Mouse (Mus musculus) lung, postnatal 10 days (tissue): ENCODE measurements at regions not wholly inside any gene's neighbourhood (a gene's known extent, or its start where the extent isn't known, plus 50 kb on each side); places are given as distances from the start of the nearest gene placed in this dataset.

ENCODE experiments used
- DNase-seq: peaks from one replicate; pipeline ENCODE4 v3.0.0; 2021

DNA sequence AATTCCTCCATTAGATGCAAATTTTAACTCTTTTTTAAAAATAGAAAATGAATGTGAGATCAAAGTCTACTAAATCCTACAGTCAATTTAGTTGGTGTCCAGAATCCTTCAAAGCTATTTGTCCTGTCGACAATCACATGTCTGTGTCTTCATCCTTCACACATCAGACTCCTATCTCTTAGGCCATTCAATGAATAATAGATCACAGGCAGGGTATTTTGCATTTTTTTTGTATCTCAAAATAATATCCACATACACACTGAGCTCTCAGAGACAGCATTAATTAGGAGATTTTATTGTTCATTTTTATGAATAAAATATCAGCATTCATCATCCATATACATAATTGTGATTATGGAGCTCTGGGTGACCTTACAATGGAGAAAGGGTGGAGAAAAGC is 427.2 kb downstream of the Hao1 start:
- DNase-seq, result no peak

DNA sequence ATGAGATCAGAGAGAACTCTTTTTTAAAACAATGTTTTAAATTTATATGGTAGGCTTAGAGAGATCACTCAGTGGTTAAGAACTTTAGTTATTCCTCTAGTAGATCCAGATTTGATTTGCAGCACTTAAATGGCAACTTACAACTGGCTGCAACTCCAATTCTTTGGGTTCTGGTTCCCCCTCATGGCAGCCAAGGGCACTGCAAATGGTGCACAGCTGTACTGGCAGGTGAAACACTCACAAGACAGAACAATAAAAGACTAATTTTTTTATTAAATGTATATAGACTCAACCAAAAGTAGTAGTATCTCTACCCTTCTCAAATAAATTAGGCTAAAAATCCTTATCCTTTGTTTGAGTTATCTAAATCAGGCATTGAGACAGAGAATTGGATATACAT is 446.9 kb downstream of the Hao1 start:
- no peak for DNase-seq

DNA sequence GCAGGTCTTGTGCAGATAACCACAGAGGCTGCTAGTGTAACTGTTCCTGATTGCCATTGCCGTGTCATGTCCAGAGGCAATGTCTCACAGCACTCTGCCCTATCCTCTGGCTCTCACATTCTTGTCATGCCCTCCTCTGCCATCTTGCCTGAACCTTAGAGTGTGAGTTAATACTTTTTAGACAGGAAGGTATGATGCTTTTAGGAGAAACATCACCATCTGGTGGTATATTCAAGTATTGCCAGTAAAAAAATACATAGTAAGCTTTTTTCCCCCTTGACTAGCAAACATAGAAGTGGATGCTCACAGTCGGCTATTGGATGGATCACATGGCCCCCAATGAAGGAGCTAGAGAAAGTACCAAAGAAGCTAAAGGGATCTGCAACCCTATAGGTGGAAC is 465.8 kb downstream of the Hao1 start:
- no peak for DNase-seq

DNA sequence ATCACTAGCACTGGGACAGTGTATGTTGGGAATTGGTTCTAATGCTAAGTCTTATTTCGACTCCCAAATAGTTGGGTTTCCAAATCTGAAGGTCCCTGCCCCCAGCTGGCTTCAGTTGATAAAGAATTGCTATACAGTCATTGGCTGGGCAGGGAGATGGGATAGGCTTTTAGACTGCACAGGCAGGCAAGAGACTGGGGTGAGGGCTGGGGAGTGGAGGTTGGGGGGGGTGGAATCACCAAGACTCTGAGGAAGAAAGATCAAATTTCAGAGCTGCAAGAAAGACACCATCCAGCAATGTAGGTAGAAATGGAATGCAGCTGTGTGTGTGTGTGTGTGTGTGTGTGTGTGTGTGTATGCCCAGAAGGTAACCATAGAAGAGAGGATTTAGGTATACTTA is 474.0 kb downstream of the Hao1 start:
- DNase-seq, result no peak

DNA sequence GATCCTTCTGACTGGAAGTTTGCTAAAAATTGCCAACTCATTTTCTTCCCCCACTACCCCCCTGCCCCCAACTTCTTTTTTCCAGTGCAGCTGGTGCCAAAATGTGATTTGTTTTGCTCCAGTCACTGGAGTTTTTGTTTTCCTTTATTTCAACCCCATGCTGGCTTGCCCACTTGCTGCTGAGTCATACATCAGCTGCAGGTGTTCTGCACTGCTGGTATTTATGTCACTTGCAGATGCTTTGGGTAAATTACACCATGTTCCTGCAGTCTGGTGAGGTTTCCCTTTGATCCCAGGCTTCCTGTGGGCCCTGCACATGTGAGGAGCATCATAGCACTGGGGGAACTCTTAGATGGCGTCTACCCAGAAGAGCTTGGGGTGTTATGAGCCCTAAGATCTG is 476.2 kb downstream of the Hao1 start:
- no peak for DNase-seq

DNA sequence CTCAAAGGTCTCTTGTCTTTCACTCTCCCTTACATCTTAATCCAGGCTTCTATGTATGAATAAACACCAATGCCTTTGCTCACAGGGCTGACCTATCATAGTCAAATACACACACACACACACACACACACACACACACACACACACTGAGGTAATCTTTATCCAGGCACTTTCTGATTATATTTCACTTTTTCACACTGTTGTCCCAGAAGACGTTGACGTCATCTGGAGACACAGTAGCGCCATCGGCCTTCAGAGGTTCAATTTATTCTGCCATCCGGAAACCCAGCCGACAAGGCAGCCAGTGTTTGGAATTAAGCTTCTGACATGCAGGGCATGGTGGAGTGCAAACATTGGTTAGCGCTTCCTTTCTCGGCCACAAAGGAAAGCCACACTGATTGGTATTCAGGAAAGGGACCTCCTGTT is 486.2 kb downstream of the Hao1 start:
- peak; percentile 5 for DNase-seq

DNA sequence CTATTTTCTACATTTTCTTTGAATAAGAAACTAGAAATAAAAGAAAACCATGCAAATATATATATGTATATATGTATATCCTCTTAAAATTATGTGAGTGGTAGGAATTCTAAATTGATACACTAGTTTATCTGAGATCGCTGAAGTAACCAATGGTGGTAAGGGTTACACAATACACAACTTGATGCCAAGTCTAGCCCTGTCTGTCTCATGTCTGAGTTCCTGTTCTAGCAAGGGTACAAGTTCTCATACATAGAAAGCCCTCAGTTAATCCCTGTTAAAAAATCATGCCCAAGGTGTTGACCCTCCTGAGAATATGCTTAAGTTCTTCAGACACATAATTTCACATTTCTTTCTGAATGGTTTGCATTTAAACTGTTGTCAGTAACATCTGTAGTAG is 486.8 kb downstream of the Hao1 start:
- DNase-seq, result no peak

DNA sequence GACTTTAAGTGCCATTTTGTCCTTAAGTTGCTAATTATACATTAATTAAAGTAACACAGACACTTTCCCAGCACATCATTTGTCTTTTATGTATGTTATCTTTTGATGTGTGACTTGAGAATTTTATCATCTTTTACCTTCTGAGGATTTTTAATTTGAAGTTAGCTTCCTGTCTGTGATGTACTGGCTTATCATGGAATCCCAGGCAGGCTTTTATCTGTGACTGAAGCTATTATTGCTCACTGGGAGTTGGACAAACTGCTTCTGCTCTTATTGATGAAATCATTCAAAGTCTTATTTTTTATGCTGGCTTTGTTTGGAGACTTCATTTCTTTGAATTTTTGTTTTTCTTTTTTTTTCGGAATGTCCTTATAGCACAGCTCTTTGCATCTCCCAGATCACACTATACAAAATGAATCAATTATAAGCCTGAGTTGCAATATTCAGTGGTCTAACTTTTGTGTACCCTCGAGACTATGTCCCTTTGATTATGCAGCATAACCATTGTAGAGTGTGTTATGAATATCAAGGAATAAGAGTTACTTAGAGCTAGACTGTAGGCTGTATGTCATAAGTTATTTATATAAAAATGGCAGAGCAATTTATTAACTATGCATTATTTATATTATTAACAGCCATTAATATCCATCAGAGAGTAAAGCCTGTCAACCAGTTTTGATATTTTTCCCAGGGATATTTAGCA is 494.1 kb downstream of the Hao1 start:
- no peak for DNase-seq

DNA sequence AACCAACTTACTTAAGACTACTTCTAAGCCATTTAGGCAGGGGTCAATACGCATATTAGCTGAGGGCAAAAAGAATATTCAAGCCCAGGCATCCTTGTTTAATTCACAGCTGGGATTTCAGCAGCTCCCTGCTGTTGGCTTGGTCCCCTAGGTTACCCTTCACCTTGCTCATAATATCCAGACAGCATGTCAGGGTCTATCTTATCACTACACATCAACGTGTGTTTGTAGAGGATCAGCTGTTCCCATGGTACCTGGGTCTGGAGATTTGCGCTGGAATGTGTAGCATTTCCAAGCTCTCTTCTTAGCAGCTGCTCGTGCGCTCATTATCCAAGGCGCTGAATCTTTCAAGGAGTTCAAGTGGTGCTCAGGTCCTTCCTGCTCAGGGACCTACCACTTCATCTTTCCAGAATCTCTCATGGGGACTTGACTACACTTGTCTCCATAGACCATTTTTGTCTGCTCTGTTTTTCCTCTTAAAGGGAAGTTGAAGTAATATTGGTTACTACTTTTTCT is 484.5 kb downstream of the Bmp2 start:
- DNase-seq, result no peak

DNA sequence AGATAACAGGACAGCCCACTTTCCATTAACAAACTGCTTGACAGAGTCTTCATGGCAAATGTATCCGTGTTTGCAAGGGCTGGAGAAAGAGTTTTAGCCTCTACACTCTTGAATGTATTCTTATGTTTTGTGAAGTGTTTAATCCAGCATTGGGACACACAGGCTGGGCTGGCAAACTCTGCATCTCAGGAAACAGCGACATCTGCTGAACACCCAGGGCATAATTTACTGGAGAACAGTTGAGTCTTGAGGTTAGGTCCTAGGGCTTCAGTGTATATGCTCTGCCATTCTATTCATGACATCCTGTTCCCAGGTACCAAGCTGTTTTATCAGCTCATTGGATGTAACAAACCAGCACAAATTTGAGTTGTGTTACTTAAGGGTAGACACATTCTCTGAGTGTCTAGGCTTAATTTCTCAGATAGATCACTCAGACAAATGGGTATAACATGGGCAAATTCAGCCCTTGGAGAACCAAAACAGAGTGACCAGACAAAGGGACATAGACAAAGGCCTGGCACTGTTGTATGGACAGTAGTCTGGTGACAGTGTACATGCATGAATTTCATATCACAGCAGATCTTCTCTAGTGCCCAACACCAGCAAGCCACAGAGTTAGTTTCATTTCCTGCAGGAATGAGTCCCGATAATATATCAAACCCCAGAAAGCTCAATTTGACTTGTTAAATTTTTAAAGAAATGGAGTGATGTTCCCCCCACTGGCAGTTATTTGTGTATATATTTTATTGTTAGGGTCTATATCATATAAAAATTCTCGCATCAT is 477.9 kb downstream of the Bmp2 start:
- DNase-seq, result peak; percentile 67

DNA sequence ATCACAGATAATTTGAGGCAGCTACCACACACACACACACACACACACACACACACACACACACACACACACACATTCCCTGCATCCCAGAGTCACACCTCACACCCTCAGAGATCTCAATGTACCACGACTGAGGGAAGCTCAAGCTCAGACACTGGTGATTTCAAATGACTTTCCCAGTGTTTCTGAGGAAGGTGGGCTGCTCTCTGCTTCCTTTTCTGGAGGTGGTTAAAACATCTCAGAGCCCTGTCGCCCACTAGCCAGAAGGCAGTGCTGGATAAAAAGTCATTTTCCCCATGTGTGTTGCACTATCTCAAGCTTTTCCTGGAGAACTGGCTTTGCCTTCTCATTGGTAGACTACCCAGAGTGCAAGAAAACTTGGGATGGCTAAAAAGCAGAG is 477.2 kb downstream of the Bmp2 start:
- no peak for DNase-seq

DNA sequence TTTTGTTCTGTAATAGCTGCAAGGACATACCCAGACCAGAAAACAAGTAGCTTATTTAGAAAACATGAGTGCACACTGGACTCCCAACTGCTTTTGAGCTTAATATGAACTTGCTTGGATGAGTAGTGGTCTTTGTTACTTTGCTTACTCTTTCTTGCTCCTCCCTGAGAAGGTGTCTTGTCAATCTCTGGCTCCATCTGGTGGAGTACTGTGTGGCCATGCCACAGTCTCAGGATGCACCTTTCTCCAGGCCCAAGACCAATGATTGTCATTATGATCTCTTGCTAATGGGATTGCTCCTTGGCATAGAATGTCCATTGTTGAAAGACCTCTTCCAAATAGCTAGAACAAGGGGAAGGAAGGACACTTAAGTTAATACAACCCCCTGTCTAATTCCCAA is 465.1 kb downstream of the Bmp2 start:
- DNase-seq, result peak; percentile 34

DNA sequence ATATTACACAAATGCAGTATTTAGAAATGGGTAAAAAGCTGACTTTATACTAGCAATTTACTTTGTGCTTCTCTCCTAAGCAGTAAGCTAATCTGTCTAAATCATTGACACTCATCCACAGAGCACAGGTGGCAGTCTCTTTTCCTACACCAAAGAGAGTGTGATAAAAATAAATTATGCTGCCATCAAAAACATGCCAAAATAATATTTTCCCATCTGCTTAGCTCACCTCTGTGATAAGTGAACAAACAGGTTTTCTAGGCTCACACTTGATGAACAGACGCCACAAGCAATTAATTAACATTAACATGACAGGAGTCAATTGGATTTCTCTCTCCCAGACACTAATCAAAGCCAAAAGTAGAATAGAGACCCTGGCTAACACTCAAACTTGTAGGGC is 451.2 kb downstream of the Bmp2 start:
- no peak for DNase-seq

DNA sequence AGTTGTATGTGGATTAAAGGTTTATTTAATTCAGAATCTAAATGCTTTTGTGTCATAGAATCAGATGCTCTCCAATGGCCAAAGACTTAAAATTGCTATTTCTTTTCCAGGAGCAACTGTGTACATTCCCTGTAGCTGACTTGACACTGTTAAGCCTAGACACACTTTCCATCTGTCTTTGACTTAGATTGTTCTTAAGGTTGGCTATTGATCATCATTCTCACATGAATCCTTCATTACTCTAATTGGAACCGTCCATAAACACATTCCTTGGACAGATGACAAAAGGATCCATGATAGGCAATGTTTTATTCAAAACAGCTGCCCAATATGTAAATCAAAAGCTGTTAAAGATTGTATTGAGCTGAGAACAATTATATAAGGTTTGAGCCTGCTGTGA is 442.8 kb downstream of the Bmp2 start:
- no peak for DNase-seq

DNA sequence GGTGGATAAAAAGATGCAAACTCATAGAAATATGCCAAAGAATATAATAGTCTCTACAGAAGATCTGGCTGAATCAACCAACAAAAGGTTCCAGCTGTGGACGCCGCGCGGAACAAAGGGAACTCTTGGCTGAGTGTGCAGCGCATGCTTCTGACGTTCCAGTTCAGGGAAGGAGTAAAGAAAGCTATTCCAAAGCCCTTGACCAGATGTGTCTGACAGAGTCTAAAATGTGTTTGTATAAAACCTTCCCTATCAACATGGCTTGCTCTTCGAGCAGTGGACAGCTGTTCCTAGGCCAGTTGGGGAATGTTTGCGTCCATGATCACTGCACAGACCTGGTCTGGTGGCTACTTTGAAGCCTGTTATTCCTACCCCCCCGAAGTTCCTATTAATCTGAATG is 442.4 kb downstream of the Bmp2 start:
- no peak for DNase-seq

DNA sequence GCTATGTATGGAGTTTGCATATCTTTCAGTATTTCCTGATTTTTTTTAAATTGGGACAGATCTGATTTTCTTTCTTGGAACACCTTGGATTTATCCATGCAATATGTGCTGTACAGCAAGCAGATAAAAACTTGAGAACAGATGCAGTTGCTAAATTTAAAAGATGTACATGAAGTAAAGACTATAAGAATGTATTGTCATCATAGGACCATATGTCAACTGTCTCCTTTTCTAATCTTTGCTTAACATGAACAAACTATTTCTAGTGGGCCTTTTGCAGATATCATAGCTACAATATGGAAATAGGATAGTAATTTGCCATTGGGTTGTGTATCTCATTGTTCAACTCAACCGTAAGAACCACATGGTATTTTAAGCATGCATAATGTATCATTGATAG is 435.7 kb downstream of the Bmp2 start:
- DNase-seq, result no peak
